Comparison of ENCODE assay signal across 19 mouse cellular contexts in the genomic region with DNA sequence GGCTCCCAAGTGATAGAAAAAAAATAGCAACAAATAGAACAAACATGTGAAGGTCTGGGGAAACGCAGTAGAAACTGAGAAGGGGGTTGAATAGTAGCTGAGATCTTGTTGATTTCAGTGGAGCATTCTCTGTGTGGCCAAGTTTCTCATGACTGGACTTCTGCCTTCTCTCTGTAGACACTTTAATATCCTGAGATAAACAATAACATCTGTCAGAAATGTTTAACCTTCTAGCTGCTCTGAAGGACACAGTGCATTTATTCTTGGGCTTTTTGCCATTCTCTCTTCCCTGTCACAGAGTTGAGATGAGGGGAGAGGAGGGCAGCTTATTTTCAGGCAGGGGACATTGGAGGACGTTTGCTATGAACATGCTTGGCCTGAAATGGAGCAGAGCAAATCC.
DNase-seq lines count a peak whose midpoint lies in the region; ATAC-seq and TF ChIP-seq lines count a peak whose summit lies in the region.
"Had no signal": no experiment of that assay in that cellular context is flagged by ENCODE, and none has a peak within 500 bp of the region (broad histone marks: within the 10 kb centered on the region; RNA-seq: fewer than 3 reads in every experiment).

No protein-coding gene starts in this region.

- H3K27ac ChIP-seq in intestine, embryonic 16.5 days (ENCODE audit: low read length), result no peak overlapping the region
- H3K27ac ChIP-seq in intestine, postnatal 0 days (ENCODE audit: low read depth, low read length), result no peak overlapping the region
- H3K27ac ChIP-seq in kidney, postnatal 0 days, result no peak overlapping the region
- H3K27ac ChIP-seq in lung, embryonic 16.5 days (ENCODE audit: low read length), result no peak overlapping the region
- H3K27ac ChIP-seq: embryonic facial prominence, embryonic 15.5 days; forebrain, embryonic 10.5 days; gastrocnemius, adult 2 months had no signal

- H3K9ac ChIP-seq in intestine, embryonic 16.5 days (ENCODE audit: low read depth, low read length), result no peak overlapping the region
- H3K9ac ChIP-seq in intestine, postnatal 0 days (ENCODE audit: low read depth, low read length), result no peak overlapping the region
- H3K9ac ChIP-seq in kidney, postnatal 0 days (ENCODE audit: low read depth, low read length), result no peak overlapping the region
- H3K9ac ChIP-seq in lung, embryonic 16.5 days (ENCODE audit: low read length), result no peak overlapping the region
- H3K9ac ChIP-seq: embryonic facial prominence, embryonic 15.5 days; heart, embryonic 12.5 days had no signal

- peak; percentile 55 for ATAC-seq in intestine, embryonic 16.5 days
- ATAC-seq in intestine, postnatal 0 days, result no peak
- no peak; the same call in 1 of the 2 replicates for ATAC-seq in kidney, postnatal 0 days (replicated peaks; ENCODE audit: low FRiP score, low read depth)
- peak; percentile 94 for ATAC-seq in lung, embryonic 16.5 days (ENCODE audit: low read depth)
- ATAC-seq: forebrain, embryonic 14.5 days had no signal

- H3K4me3 ChIP-seq in intestine, embryonic 16.5 days (ENCODE audit: low read length), result no peak overlapping the region
- no peak overlapping the region for H3K4me3 ChIP-seq in intestine, postnatal 0 days (ENCODE audit: low read depth, low read length)
- no peak overlapping the region for H3K4me3 ChIP-seq in kidney, postnatal 0 days (replicated peaks; ENCODE audit: low read depth, low read length)
- H3K4me3 ChIP-seq in lung, embryonic 16.5 days (ENCODE audit: low read length), result no peak overlapping the region
- H3K4me3 ChIP-seq in lung, adult 2 months (replicated peaks; ENCODE audit: extremely low read depth, low read depth, low read length), result no peak overlapping the region
- H3K4me3 ChIP-seq: embryonic facial prominence, embryonic 15.5 days; erythroblast, embryonic 14.5 days; forebrain, embryonic 10.5 days; gastrocnemius, adult 2 months; heart, embryonic 12.5 days had no signal

- H3K9me3 ChIP-seq in intestine, embryonic 16.5 days (ENCODE audit: control insufficient read depth, low read length), result no peaks in the 10 kb centered on the region
- H3K9me3 ChIP-seq in intestine, postnatal 0 days (ENCODE audit: control insufficient read depth), result no peaks in the 10 kb centered on the region
- no peaks in the 10 kb centered on the region for H3K9me3 ChIP-seq in kidney, postnatal 0 days (replicated peaks; ENCODE audit: low read length)
- H3K9me3 ChIP-seq in lung, embryonic 16.5 days (ENCODE audit: control insufficient read depth, low read length), result no peaks in the 10 kb centered on the region
- H3K9me3 ChIP-seq: embryonic facial prominence, embryonic 15.5 days; forebrain, embryonic 10.5 days; heart, embryonic 12.5 days had no signal

- H3K27me3 ChIP-seq in intestine, embryonic 16.5 days (replicated peaks; ENCODE audit: control insufficient read depth, insufficient read depth, low read length), result no peaks in the 10 kb centered on the region
- H3K27me3 ChIP-seq in intestine, postnatal 0 days (replicated peaks; ENCODE audit: control insufficient read depth, insufficient read depth, low read length), result no peaks in the 10 kb centered on the region
- H3K27me3 ChIP-seq in kidney, postnatal 0 days (ENCODE audit: insufficient read depth, low read length), result no peaks in the 10 kb centered on the region
- no peaks in the 10 kb centered on the region for H3K27me3 ChIP-seq in lung, embryonic 16.5 days (ENCODE audit: control insufficient read depth, insufficient read depth, low read depth, low read length)
- H3K27me3 ChIP-seq: embryonic facial prominence, embryonic 15.5 days; heart, embryonic 12.5 days had no signal

- WGBS in intestine, embryonic 16.5 days, result 34% methylated on average over 2 of the region's 2 CpGs
- 42% methylated on average over 2 of the region's 2 CpGs for WGBS in intestine, postnatal 0 days
- 51% methylated on average over 2 of the region's 2 CpGs for WGBS in kidney, postnatal 0 days
- WGBS in lung, embryonic 16.5 days, result 29% methylated on average over 2 of the region's 2 CpGs
- WGBS in lung, adult 2 months, result 29% methylated on average over 2 of the region's 2 CpGs

- H3K4me1 ChIP-seq in intestine, embryonic 16.5 days (ENCODE audit: control insufficient read depth, insufficient read depth, low read length), result no peaks in the 10 kb centered on the region
- H3K4me1 ChIP-seq in intestine, postnatal 0 days (replicated peaks; ENCODE audit: control insufficient read depth, insufficient read depth, low read length), result 0 out of 2 replicates have a peak, but pooled peaks cover 3% of the 10 kb centered on the region
- no peaks in the 10 kb centered on the region for H3K4me1 ChIP-seq in kidney, postnatal 0 days (replicated peaks; ENCODE audit: insufficient read depth, low read length)
- H3K4me1 ChIP-seq in lung, embryonic 16.5 days (replicated peaks; ENCODE audit: control insufficient read depth, insufficient read depth, low read length), result no peaks in the 10 kb centered on the region
- H3K4me1 ChIP-seq in lung, adult 2 months (ENCODE audit: control insufficient read depth, insufficient read depth, low read length), result no peaks in the 10 kb centered on the region
- H3K4me1 ChIP-seq: embryonic facial prominence, embryonic 15.5 days; heart, embryonic 12.5 days had no signal

- TF ChIP-seq CTCF in intestine, postnatal 0 days (IDR thresholded peaks at IDR 0.05; ENCODE audit: low read depth), result no peak
- no peak for TF ChIP-seq CTCF in kidney, postnatal 0 days (IDR thresholded peaks at IDR 0.05; ENCODE audit: low read depth)
- TF ChIP-seq CTCF in lung, adult 2 months (IDR thresholded peaks at IDR 0.05; ENCODE audit: insufficient read depth, low read length), result no peak

- DNase-seq in kidney, postnatal 0 days (ENCODE audit: low spot score), result peak; percentile 47
- DNase-seq in kidney, adult 11 months, result no peak
- DNase-seq in lung, adult 2 months, result no peak
- DNase-seq: adrenal gland, postnatal 10 days; cerebellum, adult 11 months; cerebellum, adult 8-10 months; cerebellum, postnatal 14 days; embryo, embryonic 11 days; gastrocnemius, adult 2 months; gastrocnemius, postnatal 25 days; heart, postnatal 4 days had no signal

- H3K4me2 ChIP-seq in intestine, embryonic 16.5 days (ENCODE audit: low read depth, low read length), result no peak overlapping the region
- H3K4me2 ChIP-seq in intestine, postnatal 0 days (replicated peaks; ENCODE audit: low read depth), result no peak overlapping the region
- no peak overlapping the region for H3K4me2 ChIP-seq in kidney, postnatal 0 days (ENCODE audit: low read length)
- no peak overlapping the region for H3K4me2 ChIP-seq in lung, embryonic 16.5 days (ENCODE audit: low read depth, low read length)
- H3K4me2 ChIP-seq: embryonic facial prominence, embryonic 15.5 days; heart, embryonic 12.5 days had no signal

- TF ChIP-seq POLR2A in lung, adult 2 months (IDR thresholded peaks at IDR 0.05; ENCODE audit: borderline replicate concordance, extremely low read depth, low read depth, low read length), result no peak

- H3K36me3 ChIP-seq in intestine, embryonic 16.5 days (ENCODE audit: control insufficient read depth, insufficient read depth, low read length), result no peaks in the 10 kb centered on the region
- no peaks in the 10 kb centered on the region for H3K36me3 ChIP-seq in intestine, postnatal 0 days (ENCODE audit: control insufficient read depth, insufficient read depth)
- no peaks in the 10 kb centered on the region for H3K36me3 ChIP-seq in kidney, postnatal 0 days (ENCODE audit: insufficient read depth, low read length)
- no peaks in the 10 kb centered on the region for H3K36me3 ChIP-seq in lung, embryonic 16.5 days (ENCODE audit: control insufficient read depth, insufficient read depth, low read length)
- H3K36me3 ChIP-seq: embryonic facial prominence, embryonic 15.5 days; forebrain, embryonic 10.5 days; heart, embryonic 12.5 days had no signal

Comparison
In these comparisons a context has a peak if more than half of its experiments do, and no peak if none do; other contexts are left out.
1. ATAC-seq: peak in intestine, embryonic 16.5 days (single experiment) and lung, embryonic 16.5 days (single experiment); none in intestine, postnatal 0 days (single experiment) and kidney, postnatal 0 days (single experiment).